Mouse (Mus musculus) C2C12 (cell line): ENCODE measurements around the gene Gucy1b2.

Experiments used
- CEBPB ChIP-seq: IDR thresholded peaks from one replicate; pipeline ENCODE4 v1.6.1; 2011; ENCODE audit warnings: low read depth, mild to moderate bottlenecking, control low read depth, moderate library complexity
- CTCF ChIP-seq: IDR thresholded peaks from one replicate; pipeline ENCODE4 v1.5.1; 2011; ENCODE audit not compliant: control insufficient read depth, insufficient read depth, insufficient read length
- MAX ChIP-seq: IDR thresholded peaks from one replicate; pipeline ENCODE4 v1.6.1; 2011; ENCODE audit warnings: mild to moderate bottlenecking, control low read depth
- MYOD1 ChIP-seq: IDR thresholded peaks from one replicate; pipeline ENCODE4 v1.6.1; 2011; ENCODE audit warnings: low read depth; ENCODE audit not compliant: control insufficient read depth, insufficient read length
- USF1 ChIP-seq: IDR thresholded peaks from one replicate; pipeline ENCODE4 v1.6.1; 2011; ENCODE audit warnings: low read depth, mild to moderate bottlenecking, control low read depth, moderate library complexity

- no peak for TF ChIP-seq CTCF
- TF ChIP-seq USF1 = no peak
- no peak for TF ChIP-seq MAX
- no peak for TF ChIP-seq MYOD1
- TF ChIP-seq CEBPB = no peak
Observed at GRCm38 (mm10) chr14:62346570-62346969, 109.5 kb downstream of the Gucy1b2 start.
